Mouse (Mus musculus): ENCODE measurements at regions not wholly inside any gene's neighbourhood (a gene's known extent, or its start where the extent isn't known, plus 50 kb on each side); places are given as distances from the start of the nearest gene placed in this dataset.
A peak's percentile ranks its signal among the peaks of the same experiment; 100 is the strongest.

DNA sequence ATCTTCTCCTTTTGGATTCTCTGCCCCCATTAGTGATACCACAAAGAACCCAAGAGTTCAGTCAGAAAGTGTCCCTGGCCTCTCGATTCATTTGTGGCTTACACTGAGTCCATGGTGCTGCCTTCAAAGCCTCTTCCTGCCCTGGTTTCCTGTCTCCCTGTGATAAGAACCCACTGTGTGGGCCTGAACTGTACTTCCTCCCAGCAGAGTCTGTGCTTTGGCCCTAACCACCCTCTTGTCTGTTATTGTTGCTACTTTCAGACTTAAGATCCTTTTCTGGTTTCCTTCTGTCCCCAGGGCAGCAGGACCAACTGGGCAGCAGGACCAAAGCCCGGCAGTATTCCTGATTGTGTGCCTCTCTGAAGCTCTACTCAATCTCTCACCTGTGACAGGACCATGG lies 158.6 kb upstream of the Zfp618 start:
- intact Hi-C loops (cut with DNase I), result no loop called here
- DNase-seq (ENCODE audit: low spot score in 2 of 2), result no peak

DNA sequence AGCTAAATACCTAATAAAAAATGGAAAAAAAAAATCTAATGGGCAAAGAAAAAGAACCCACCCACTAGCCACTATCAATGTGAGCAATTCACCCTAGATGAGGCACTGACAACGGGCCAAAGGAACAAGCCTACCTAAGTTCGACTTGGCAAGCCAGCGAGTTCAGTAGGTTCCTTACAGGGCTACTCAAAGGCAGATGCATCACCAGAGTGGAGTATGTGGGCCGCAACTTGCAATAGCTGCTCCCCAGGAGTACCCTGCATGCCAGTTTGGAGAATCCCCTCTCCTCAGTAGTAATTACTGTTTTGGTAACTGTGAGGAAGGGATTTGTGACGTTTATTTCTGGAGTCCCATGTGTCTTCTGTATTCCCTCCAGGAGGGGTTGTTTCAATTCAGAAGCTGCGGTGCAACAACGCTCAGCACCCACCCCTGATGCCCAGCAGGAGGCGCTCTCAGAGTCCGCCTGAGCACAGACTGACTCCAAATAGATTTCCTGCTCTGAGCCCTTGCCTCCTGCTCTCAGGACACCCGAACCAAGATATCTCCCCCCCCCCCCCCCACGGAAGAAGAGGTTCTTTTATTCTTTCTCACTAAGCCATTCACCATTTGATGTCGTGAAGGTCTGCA lies 157.3 kb upstream of the Zfp618 start:
- intact Hi-C loops (cut with DNase I), result no loop called here
- DNase-seq (ENCODE audit: low spot score in 2 of 2), result no peak

DNA sequence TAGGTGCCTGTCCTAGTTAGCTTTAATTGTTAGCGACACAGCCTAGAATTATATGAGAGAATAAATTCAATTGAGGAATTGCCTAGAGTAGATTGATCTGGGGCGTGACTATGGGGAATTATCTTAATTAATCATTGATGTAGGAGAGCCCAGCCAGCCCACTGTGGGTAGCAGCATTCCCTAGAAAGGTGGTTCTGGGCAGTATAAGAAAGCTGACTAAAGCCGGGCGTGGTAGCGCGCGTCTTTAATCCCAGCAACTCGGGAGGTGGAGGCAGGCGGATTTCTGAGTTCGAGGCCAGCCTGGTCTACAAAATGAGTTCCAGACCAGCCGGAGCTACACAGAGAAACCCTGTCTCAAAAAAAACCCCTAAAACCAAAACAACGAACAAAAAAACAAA lies 156.8 kb upstream of the Zfp618 start:
- DNase-seq (ENCODE audit: low spot score in 2 of 2), result no peak
- intact Hi-C loops (cut with DNase I), result no loop called here

- intact Hi-C loops (cut with DNase I), result no loop called here
- DNase-seq (ENCODE audit: low spot score in 2 of 2), result no peak
Observed at GRCm38 (mm10) chr4:62809048-62809447, 156.3 kb upstream of the Zfp618 start.

- intact Hi-C loops (cut with DNase I), result loop anchor here (5.0 kb wide), 1 partner anchor 147 kb away; the partner anchor contains the start of gene Zfp618
- DNase-seq (ENCODE audit: low spot score in 2 of 2), result no peak
Observed at GRCm38 (mm10) chr4:62819889-62820288, 145.5 kb upstream of the Zfp618 start.

DNA sequence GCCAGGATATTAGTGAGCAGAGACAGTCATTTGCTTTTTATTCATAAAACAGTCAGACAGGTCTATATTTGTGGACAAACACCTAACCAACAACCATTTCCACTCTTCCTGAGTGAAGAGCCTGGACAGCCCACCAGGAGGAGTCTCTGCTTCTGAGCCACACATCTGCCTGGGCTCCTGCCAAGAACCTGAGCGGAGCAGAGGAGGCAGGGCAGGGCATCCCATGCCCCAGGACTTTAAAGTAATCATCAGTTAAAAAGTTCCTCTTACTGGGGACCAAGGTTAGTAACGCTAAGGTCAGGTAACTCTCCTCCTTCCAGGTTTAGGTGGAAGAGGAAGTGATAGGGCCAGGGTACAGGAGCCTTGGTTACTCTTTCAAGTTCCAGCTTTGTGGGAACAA lies 144.1 kb upstream of the Zfp618 start:
- intact Hi-C loops (cut with DNase I), result loop anchor here (5.0 kb wide), 1 partner anchor 146 kb away; the partner anchor contains the start of gene Zfp618
- DNase-seq (ENCODE audit: low spot score in 2 of 2), result no peak

DNA sequence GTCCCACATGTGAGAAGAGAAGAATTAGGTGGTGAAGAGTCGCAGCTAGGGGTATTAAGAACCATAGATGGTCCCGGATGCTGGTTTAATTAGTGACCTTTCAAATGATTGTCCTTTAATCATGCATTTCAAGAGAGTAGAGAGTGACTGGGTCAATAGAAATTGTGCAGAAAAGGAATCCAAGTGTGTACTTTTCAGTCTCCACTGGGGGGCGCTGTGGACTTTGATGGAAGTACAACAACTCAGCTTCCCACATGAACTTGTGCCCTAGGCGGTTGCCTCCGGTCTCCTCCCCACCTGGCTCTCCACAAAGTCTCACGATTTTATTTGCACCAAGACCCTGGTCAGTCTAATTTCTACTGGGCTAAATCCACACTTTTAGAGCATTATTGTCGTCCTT lies 142.8 kb upstream of the Zfp618 start:
- DNase-seq (ENCODE audit: low spot score in 2 of 2), result peak; percentile 31 to 44
- intact Hi-C loops (cut with DNase I), result loop anchor here (2.0 to 5.0 kb wide), 2 partner anchors 145 to 296 kb away; partner anchors contain the start of gene Zfp618

DNA sequence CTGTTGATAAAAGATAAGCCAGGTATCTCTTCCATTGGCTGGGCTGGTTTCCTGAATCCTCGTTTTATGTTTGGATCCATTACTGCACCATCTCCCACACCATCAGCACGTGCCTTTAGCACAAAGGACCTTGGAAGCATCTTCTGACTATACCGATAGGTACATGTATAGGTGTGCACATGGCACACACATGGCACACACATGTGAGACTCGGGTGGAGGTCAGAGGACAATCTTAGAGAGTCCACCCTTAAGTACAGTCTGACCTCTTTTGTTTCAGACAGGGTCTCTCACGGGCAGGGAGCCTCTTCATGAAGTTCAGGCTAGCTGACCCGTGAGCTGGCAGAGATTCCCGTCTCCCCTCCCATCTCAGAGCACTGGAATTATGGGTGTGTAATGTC lies 142.3 kb upstream of the Zfp618 start:
- DNase-seq (ENCODE audit: low spot score in 2 of 2), result no peak
- intact Hi-C loops (cut with DNase I), result loop anchor here (2.0 to 5.0 kb wide), 2 partner anchors 144 to 296 kb away; partner anchors contain the start of gene Zfp618

DNA sequence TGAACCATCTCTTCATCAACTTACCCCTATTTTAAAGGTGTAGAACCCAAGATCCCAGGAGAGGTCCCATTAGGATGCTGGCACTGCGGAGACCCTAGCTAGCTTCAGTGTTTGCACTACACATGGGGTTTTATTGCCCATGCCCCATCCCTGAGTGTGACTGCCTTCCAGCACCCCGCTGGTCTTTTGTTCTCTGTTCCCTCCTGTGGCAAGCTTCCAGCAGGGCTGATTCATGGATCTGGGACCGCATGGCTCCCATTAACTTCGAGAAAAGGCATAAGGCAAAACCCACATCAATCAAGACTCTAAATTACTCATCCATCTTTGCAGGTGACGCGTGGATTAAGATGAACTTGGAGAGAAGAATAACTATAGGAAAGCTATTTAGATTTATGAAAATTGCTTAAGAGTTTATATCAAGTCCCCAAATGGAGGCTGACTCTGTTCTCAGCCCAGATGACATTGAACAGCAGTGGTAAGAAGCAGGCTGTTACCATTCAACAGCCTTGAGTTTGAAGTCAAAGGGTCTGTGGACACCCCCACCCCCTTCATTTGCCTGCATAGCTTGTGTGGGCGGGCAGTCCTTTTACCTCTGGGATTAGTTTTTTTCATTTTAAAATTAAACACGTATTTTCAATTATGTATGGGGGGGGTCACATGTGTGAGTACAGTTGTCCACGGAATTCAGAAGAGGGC lies 141.7 kb upstream of the Zfp618 start:
- DNase-seq (ENCODE audit: low spot score in 2 of 2), result no peak
- intact Hi-C loops (cut with DNase I), result loop anchor here (2.0 to 5.0 kb wide), 2 partner anchors 144 to 295 kb away; partner anchors contain the start of gene Zfp618

DNA sequence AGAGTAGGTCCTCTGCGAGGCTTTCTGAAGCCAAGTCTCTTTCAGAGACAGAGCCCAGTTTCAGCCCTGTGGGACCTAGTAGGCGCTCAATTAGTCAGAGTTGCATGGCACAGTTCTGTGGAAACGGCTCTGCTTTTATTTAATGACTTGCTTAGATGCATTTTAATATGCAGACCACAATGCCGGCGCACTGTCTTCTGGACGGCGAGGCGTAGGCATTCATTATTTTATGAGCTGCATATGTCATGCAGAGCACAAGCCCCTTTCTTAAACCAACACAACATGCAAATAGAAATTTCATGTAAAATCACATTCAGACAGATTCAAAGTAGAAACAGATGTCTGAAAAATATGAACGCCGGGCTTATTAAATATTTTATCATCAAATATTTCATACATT lies 140.8 kb upstream of the Zfp618 start:
- DNase-seq (ENCODE audit: low spot score in 2 of 2), result no peak
- intact Hi-C loops (cut with DNase I), result loop anchor here (5.0 kb wide), 1 partner anchor 143 kb away; the partner anchor contains the start of gene Zfp618

DNA sequence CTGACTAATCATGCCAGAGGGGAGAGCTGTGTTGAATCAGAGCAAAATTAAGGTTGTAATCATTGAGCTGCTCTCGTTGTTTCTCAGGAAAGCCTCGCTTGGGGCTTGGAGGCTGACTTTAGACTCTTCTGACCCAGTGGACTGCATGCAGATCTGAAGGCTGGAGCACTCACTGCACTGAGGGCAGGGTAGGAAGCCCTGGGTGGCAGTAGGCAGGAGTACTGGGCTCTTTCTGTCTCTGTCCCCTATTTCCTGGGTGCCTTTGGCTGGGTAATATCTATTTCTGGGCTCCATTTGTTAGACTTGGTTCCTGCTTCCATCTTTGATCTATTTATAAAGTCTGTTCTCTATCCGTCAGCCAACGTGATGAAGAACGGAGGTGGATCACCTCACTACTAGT lies 140.1 kb upstream of the Zfp618 start:
- no peak for DNase-seq (ENCODE audit: low spot score in 2 of 2)
- intact Hi-C loops (cut with DNase I), result no loop called here

DNA sequence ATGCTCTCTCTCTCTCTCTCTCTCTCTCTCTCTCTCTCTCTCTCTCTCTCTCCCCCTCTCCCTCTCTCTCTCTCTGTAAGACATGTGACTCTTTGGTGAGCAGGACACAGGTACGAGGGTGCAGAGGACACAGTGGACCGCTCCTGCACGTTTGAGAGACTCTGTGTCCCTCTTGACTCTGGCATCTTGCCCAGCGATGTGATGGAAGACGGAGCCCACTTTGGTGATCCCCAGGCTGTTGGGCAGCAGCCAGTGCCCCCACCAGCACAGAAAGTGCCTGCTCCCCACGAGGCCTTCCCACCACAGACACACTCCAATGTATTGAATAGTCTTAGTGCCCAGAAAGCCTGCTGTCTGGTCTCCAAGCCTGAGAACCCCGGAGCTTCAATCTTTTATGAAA lies 136.4 kb upstream of the Zfp618 start:
- intact Hi-C loops (cut with DNase I), result no loop called here
- DNase-seq (ENCODE audit: low spot score in 2 of 2), result no peak

- intact Hi-C loops (cut with DNase I), result no loop called here
- DNase-seq (ENCODE audit: low spot score in 2 of 2), result peak in 1 of 2 experiments; percentile 6
Observed at GRCm38 (mm10) chr4:62833944-62834343, 131.4 kb upstream of the Zfp618 start.

DNA sequence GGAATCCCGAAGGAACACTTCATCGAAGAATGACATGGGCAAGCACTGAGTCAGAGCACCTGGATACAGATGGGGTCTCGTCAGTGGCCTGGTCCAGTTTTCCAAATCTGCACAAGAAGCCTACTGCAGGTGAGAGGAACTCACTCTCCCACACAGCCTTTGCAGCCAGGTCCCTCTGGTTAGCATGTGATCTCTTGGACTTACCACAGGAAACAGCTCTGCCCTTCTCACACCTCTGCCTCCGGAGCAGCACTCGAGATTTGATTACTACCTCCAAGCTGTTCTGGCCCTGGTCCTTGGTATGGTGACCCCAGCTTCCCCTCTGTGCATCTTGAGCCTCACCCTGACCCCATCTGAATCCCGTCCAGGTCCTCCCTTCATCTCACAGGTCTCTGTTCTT lies 128.5 kb upstream of the Zfp618 start:
- no peak for DNase-seq (ENCODE audit: low spot score in 2 of 2)
- intact Hi-C loops (cut with DNase I), result no loop called here

GRCm38 (mm10) chr4:62850526-62850925 lies 114.8 kb upstream of the Zfp618 start:
- no peak for DNase-seq (ENCODE audit: low spot score in 2 of 2)

DNA sequence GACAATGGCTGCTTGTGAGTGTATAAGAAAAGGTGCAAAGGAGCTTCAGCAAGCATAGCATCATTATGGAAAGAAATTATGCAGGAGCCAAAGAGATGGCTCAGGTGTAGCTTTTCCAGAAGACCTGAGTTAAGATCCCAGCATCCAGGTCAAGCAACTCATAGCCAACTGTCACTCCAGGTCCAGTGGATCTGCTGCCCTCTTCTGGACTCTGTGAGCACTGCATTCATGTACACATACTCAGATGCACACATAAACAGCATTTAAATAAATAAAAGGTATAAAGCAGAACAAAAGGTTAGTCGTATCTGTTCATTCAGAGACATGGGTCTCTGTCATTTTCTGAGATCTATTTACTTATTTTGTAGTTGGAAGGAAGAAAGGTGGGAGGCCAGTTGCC lies 112.0 kb upstream of the Zfp618 start:
- intact Hi-C loops (cut with DNase I), result no loop called here
- no peak for DNase-seq (ENCODE audit: low spot score in 2 of 2)

More at GRCm38 (mm10) chr4:62850526-62850925, 114.8 kb upstream of the Zfp618 start:
- intact Hi-C loops (cut with DNase I), result no loop called here

GRCm38 (mm10) chr4:62856406-62856805 lies 109.0 kb upstream of the Zfp618 start:
- intact Hi-C loops (cut with DNase I), result no loop called here
- DNase-seq (ENCODE audit: low spot score in 2 of 2), result no peak

GRCm38 (mm10) chr4:62862756-62863155 lies 102.6 kb upstream of the Zfp618 start:
- DNase-seq (ENCODE audit: low spot score in 2 of 2), result no peak
- intact Hi-C loops (cut with DNase I), result no loop called here

DNA sequence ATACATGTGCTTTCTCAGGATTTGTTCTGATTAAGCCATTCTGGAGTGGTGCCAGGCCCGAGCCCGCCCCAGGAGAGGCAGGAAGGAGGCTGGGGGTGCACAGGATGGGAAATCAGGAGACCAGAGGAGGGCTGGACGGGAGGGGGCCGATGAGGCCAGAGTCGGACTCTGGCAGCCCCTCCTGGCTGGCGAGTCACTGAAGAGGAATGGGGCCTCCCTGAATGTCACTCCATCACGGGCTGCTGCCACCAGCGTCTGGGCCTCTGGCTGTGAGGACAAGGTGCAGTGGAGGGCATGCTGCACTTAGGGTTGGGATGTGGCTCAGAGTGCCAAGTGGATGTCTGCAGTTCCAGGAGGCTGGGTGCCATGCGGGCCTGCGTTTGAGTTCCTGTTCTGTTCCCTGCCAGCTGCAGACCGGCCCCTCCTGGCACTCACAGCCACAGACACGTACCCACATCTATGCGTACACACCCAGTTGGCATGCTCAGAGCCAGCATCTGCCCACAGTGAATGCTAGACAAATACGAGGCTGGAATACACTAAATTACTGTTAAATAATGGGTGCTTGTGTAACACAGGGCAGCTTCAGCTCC lies 94.9 kb upstream of the Zfp618 start:
- intact Hi-C loops (cut with DNase I), result no loop called here
- DNase-seq (ENCODE audit: low spot score in 2 of 2), result peak; percentile 7

GRCm38 (mm10) chr4:62872562-62872961 lies 92.8 kb upstream of the Zfp618 start:
- intact Hi-C loops (cut with DNase I), result loop anchor here (2.0 kb wide), 1 partner anchor 14 kb away; no protein-coding TSS in a partner anchor
- no peak for DNase-seq (ENCODE audit: low spot score in 2 of 2)

DNA sequence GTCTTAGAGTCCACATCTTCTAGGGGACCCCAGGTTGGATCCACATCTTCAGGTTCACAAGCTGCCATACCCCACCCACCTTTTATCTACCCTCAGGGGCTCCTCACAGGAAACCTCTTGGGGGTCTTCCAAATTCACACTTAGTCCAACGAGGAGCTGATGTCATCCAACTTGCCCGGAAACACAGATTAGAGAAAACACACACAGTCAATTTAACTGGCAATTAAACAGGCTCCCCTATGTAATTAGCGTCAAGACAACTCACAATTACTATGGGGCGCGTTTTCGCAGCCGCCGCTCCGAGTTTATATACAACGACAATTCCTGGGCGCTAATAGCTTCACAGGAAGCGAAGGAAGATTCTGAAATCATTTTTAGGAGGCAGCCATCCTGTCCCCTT lies 91.4 kb upstream of the Zfp618 start:
- DNase-seq (ENCODE audit: low spot score in 2 of 2), result no peak
- intact Hi-C loops (cut with DNase I), result loop anchor here (2.0 kb wide), 1 partner anchor 15 kb away; no protein-coding TSS in a partner anchor

Measured in left cerebral cortex, postnatal 36 days (tissue).